Mouse (Mus musculus) thymus, adult 2 months (tissue): ENCODE results near the gene Zbtb8os. TPM values are rescaled to one million over a fixed set of nuclear protein-coding genes. Genes with fewer than 3 reads are reported as not detected.

Experiments
- DNase-seq: peaks from one replicate; pipeline ENCODE4 v3.0.0; 2021
- H3K27ac ChIP-seq: fragments of 200-500 bp; 2 replicates; pipeline ENCODE4 v1.5.1; 2012; ENCODE audit warnings: low read length, control low read depth; ENCODE audit not compliant: control insufficient read depth, insufficient read depth
- H3K27me3 ChIP-seq: fragments of 200-500 bp; 2 replicates; pipeline ENCODE4 v1.6.1; 2012; ENCODE audit warnings: mild to moderate bottlenecking, low read length, moderate library complexity, mixed read lengths; ENCODE audit not compliant: control insufficient read depth, insufficient read depth
- H3K36me3 ChIP-seq: fragments of 200-500 bp; 2 replicates; pipeline ENCODE4 v1.6.1; 2012; ENCODE audit warnings: mild to moderate bottlenecking, low read length, moderate library complexity; ENCODE audit not compliant: control insufficient read depth, insufficient read depth
- H3K4me1 ChIP-seq: fragments of 200-500 bp; replicated peaks from 2 replicates; pipeline ENCODE4 v1.6.1; 2012; ENCODE audit warnings: low read length; ENCODE audit not compliant: control insufficient read depth, insufficient read depth
- H3K4me3 ChIP-seq: fragments of 200-500 bp; 2 replicates; pipeline ENCODE4 v1.5.1; 2012; ENCODE audit warnings: mild to moderate bottlenecking, low read length, control low read depth, moderate library complexity; ENCODE audit not compliant: control insufficient read depth, insufficient read depth
- CTCF ChIP-seq: fragments of 200-500 bp; IDR thresholded peaks from 2 replicates; pipeline ENCODE4 v1.5.1; 2012; ENCODE audit warnings: mild to moderate bottlenecking, control low read depth, low read length, moderate library complexity, borderline replicate concordance; ENCODE audit not compliant: control insufficient read depth, poor library complexity, insufficient read depth; ENCODE audit errors: extremely low read depth
- POLR2A ChIP-seq: fragments of 200-500 bp; IDR thresholded peaks from 2 replicates; pipeline ENCODE4 v1.6.1; 2012; ENCODE audit warnings: mild to moderate bottlenecking, low read length, control low read depth, moderate library complexity; ENCODE audit not compliant: control insufficient read depth, poor library complexity, insufficient read depth; ENCODE audit errors: extremely low read depth
- WGBS: fragments of 180-500 bp; shearing (Covaris S2); methylation state at CpG from one replicate; pipeline ENCODE4 v1.1.7; 2018; 5-methylcytosine and 5-hydroxymethylcytosine counted together
- polyA plus RNA-seq: library from polyadenylated mRNA; depleted of rRNA; stranded (reverse); fragments of >200 nt; gene quantifications from 2 replicates; pipeline ENCODE4 v1.2.3, GENCODE M21; 2012

Gene Zbtb8os
- polyA plus RNA-seq, 1 experiment = 14.3 TPM

DNA sequence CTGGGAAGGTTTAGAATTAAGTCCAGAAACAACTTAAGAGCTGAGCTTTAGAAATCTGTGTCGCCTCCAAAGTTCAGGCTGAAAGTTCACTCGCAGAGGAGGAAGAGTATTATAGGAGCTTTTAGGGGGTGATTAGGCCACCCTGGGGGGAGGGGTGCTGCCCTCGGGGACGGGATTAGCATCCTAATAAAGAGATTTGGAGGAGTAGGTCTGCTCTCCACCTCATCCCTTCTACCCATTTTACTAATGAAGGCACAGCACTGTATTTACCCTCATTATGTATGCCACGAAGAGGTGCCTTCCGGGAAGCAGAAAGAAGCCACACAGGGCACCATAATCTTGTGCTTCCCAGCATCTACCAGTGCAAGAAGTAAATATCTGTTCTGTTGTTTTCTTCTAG is 39.5 kb downstream of the Zbtb8os start:
- 98% methylated on average over 6 of the region's 6 CpGs for WGBS
- DNase-seq = no peak
- TF ChIP-seq CTCF = no peak
- no peak for TF ChIP-seq POLR2A
- Histone ChIP-seq H3K4me3 (no peak overlapping the region), H3K36me3 (no peaks in the 10 kb centered on the region), H3K27ac (no peak overlapping the region), H3K4me1 (peaks cover 10% of the 10 kb centered on the region), H3K27me3 (no peaks in the 10 kb centered on the region)

DNA sequence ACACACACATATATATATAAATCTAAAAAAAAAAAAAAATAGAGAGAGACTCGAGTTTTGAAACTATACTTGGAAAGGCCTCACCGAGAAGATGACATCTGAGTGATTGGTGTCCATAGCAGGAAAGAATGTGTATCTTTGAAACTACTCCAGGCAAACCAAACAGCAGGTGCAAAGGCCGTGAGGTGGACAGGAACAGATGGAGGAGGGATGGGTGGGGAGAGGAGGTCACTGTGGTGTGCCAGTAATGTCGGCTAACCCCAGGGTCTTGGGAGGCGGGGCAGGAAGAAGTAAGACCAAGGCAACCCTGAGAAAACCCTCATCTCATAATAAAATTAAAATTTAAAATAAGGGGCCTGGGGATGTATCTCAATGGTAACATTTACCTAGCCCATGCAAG is 40.3 kb downstream of the Zbtb8os start:
- H3K4me3 ChIP-seq = no peak overlapping the region
- H3K36me3 ChIP-seq = no peaks in the 10 kb centered on the region
- WGBS = 70% methylated on average over 5 of the region's 5 CpGs
- no peak overlapping the region for H3K27ac ChIP-seq
- H3K4me1 ChIP-seq = peaks cover 10% of the 10 kb centered on the region
- DNase-seq = no peak
- no peak for TF ChIP-seq CTCF
- TF ChIP-seq POLR2A = no peak
- H3K27me3 ChIP-seq = no peaks in the 10 kb centered on the region

DNA sequence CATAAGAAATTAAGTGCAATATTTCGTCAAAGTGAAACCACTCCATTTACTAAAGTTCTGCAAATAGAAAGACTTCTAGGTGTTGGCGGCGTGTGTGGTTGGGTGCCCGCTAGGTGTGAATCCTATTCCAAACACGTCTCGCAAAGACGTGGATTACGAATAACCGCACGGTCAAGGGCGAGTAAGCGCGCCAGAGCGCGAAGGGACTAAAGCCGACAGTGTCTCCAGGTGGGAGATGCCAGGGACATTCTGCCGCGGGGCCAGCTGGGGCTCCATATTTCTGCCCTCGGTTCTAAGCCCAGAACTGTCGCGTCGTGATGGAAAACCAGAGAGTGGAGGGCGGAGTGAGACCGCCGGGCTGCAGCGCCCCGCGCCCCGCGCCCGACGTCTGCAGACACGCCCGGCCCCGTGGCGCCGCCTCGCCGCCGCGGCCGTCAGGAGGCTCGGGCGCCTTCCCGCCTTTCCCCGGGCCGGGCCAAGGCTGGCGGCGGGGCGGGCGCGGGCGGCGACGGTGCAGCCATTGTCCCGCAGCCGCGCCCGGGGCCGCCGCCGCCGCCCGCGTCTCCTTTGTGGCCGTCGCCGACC is 41.6 kb downstream of the Zbtb8os start:
- peak; percentile 26 for DNase-seq
- Histone ChIP-seq H3K27me3 (no peaks in the 10 kb centered on the region), H3K4me3 (peak overlapping the region; percentile 99), H3K27ac (no peak overlapping the region), H3K36me3 (no peaks in the 10 kb centered on the region), H3K4me1 (peaks cover 10% of the 10 kb centered on the region)
- no peak; the same call in 1 of the 2 replicates for TF ChIP-seq POLR2A
- TF ChIP-seq CTCF = no peak
- WGBS = 2% methylated on average over 65 of the region's 68 CpGs

GRCm38 (mm10) chr4:129377601-129378390 is 42.3 kb downstream of the Zbtb8os start, which contains the start of gene Zbtb8a:
TSS of gene Zbtb8a (minus strand) at chr4:129378116.
- Histone ChIP-seq H3K4me1 (peaks cover 10% of the 10 kb centered on the region), H3K4me3 (peak within 1 kb of the TSS; percentile 99), H3K36me3 (no peaks in the 10 kb centered on the region), H3K27ac (no peak within 1 kb of the TSS), H3K27me3 (no peaks in the 10 kb centered on the region)
- peak; percentile 42 for DNase-seq
- 3% methylated on average over 65 of the region's 65 CpGs for WGBS
- TF ChIP-seq POLR2A (peak; percentile 38), CTCF (no peak)

DNA sequence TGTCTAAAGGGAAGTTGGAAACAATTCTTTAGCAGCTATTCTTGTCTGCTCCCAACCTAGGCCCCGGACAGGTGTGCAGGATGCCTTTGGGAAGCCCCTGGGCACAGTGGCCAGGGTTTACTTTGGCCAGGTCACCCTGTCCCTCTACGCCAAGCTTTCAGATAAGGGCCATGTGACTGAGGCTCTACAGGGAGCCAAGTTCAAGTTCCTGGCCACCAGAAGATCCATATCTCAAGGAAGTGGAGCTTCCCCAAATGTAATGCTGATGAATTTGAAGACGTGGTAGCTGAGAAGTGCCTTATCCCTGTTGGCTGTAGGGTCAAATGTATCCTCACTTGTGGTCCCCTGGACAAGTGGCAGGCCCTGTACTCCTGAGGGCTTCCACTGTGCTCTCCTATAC is 44.3 kb downstream of the Zbtb8os start:
- Histone ChIP-seq H3K27ac (no peak overlapping the region), H3K4me1 (0 out of 2 replicates have a peak, but pooled peaks cover 3% of the 10 kb centered on the region), H3K27me3 (no peaks in the 10 kb centered on the region), H3K36me3 (no peaks in the 10 kb centered on the region), H3K4me3 (no peak overlapping the region)
- TF ChIP-seq CTCF = no peak
- no peak for TF ChIP-seq POLR2A
- 72% methylated on average over 3 of the region's 3 CpGs for WGBS
- no peak for DNase-seq

GRCm38 (mm10) chr4:129381148-129381547 is 45.7 kb downstream of the Zbtb8os start:
- Histone ChIP-seq H3K27ac (no peak overlapping the region), H3K4me1 (0 out of 2 replicates have a peak, but pooled peaks cover 3% of the 10 kb centered on the region), H3K27me3 (no peaks in the 10 kb centered on the region), H3K4me3 (no peak overlapping the region), H3K36me3 (no peaks in the 10 kb centered on the region)
- TF ChIP-seq CTCF (no peak), POLR2A (no peak)
- 90% methylated on average over 8 of the region's 8 CpGs for WGBS
- DNase-seq = no peak
